Mouse (Mus musculus): ENCODE measurements around the gene Comt.

Gene Comt

DNA sequence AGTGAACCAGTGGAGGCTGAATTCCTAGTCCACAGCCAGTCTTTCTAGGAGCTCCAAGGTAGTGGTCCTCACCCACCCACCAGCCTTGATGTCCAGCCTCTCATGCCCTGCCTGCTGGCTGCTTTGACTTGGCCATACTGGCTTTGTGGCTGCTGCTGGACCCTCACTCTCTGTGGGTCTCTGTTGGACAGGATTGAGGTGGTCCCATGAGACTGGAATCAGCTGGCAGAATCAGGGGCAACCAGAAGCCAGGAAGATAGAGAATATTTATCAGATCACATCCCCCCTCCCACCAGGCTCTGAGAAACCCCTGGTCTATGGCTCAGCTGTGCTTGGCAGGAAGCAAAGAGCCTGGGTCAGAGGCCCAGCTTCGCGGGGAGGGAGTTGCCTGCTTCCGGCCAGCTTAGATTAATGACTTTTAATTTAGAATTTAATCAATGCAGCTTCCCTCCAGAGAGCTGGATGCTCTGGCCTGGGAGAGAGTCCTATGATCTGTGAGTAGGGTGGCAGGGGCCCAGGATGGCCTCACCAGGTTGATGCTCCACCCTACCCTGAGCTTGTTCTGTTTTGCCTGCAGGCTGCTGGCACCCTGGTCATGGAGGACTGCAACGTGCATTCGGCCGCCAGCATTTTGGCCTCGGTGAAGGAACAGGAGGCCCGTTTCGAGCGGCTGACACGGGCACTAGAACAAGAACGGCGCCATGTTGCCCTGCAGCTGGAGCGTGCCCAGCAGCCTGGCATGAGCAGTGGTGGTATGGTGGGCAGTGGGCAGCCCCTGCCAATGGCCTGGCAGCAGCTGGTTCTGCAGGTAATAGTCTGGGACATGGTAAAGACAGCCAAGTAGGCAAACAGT lies 37.8 kb downstream of the Comt start:
- DNase-seq (ENCODE audit: low spot score in 2 of 2) = no peak

DNA sequence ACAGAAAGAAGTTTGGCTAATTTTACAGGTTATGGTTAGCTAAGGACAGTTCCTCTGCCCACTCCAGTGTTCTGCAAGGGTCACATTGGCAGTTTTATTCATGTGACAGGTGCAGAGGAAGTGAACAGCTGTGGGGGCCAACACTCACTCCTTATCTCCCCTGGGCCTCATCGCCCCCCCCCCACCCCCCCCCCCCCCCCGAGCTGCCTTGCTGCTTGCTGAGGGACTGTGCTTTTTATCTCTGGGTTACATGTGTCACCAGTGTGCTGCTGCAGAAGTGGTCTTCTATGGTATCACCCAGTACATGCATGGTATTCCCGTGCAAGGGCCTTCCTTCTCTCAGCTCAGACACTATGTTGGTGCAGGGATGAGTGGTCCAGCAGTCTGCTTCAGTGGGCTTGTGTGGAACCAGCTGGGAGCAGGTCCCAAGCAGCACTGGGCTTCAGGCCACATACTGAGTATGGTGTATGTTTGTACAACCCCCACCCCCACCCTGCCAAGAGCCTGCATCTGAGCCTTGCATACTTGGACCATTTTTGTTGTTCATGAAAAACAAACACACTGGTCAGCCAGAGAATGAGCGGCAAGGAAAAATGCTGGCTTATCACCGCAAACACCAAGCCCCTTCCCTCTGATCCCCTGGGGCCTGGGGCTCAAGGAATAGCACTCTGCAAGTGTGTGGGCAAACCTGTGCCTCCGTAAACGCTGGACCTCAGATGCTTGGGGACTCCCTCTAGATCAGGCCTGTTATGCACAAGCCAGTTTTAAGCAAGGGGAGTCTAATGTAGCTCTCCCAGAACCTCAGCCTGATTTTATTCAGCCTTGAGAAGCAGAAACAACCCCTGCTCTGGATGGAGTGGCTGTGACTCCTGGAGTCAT lies 38.7 kb downstream of the Comt start:
- DNase-seq (ENCODE audit: low spot score in 2 of 2) = no peak

DNA sequence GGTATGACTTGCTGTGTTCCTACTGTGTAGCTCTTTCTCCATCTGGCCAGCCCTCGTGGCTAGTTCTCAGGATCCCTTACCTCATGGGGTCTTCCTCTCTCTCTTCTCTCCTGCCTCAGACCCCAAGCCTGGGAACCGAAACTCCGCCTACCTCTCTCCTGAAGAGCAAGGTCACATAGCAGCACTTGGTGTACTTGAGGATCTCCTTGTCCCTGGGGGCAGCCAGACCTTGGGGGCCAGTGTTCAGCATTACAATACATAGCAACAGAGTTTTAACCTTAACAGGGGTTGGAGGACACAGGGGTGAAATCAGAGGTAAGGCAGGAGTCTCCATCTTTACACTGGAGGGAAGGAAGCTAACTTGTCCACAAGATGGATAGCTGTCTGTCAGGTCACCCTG lies 39.7 kb downstream of the Comt start:
- no peak for DNase-seq (ENCODE audit: low spot score in 2 of 2)

DNA sequence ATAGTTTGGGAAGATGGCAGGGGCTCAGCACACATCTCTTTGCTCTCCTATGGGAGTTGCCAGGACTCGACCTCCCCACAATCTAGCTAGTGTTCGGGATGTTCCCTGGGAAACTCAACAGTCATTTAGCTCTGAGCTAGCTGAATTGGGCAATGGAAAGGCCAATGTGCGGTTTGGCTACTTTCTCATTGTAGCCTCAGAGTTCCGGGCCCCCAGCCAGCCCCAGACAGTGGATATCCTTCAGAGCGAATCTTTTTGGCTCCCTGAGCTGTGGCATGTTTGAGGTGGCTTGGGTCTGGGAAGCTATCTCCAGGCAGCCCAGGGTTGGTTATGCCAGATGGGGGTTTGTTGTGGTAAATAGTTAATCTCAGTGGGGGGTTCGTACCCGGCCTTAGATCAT lies 40.2 kb downstream of the Comt start:
- DNase-seq (ENCODE audit: low spot score in 2 of 2) = no peak

DNA sequence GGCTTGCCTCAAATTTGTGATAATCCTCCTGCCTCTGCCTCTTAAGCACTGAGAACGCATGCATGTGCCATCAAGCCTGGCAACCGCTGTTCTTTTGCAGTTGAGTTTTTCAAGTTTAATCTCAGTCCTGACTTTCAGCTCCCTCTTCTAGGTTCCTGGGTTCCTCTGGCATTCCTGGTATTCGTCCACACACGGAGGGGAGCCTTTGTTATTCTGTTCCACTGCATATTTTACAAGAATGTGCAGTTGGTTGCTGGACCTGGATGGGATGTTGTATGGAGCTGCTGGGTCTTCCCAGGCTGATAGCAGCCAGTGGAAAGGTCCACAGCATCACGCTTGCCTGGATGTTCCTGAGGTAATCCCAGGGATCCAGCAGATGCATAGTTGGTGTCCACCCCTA lies 41.2 kb downstream of the Comt start:
- no peak for DNase-seq (ENCODE audit: low spot score in 2 of 2)

DNA sequence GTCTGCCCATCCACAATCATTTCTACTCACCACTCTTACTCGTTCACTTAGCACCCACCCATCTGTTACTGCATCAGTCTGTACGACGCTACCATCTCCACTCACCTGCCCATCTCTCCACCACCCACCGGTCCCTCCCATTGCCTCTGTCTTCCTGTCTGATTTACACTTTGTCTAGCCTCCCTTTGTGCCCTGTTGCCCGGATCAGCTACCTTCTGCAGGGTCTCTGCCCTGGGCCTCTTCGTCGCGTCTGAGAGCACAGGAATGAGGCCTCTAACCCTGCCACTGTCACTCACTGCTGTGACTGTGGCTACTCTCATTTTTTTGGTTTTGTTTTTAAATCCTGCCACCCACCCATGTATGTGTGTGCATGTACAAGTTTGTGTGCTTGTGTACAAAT lies 42.0 kb downstream of the Comt start:
- DNase-seq (ENCODE audit: low spot score in 2 of 2) = no peak

DNA sequence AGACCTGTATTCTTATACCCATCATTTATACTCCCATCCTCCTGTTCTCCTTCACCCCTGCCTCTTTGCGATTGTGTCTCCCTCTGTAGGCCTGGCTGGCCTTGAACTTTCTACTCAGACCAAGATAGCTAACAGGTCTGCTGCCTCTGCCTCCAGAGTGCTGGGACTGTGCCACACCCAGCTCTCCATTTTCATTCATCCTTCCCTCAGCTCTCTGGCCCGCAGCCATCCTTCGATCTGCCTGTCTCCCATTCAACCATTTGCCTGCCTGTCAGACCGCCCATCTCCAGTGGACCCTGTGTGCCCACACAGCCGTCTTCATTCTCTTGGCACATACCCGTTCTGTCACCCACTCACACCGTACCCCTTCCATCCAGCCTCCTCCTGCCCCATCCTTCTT lies 42.4 kb downstream of the Comt start:
- no peak for DNase-seq (ENCODE audit: low spot score in 2 of 2)

DNA sequence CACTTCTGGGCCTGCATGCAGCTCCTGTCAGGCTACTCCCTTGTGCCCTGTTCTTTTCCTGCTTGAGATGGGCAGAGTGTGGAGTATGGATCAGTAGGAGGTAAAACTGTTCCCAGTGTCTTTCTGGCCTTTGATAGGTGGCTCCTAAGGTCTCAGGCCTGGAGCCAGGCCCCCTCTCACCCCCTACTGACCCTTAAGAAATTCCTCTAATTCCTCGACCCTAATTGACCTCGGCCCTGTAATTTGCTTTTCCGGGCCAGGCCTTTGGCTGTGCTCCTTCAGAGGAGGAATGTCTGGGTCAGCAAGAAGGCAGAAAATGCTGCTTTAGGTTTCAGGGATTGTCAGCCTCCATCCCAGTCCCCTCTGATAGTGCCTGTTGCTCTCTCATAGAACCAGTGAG lies 42.9 kb downstream of the Comt start:
- no peak for DNase-seq (ENCODE audit: low spot score in 2 of 2)

DNA sequence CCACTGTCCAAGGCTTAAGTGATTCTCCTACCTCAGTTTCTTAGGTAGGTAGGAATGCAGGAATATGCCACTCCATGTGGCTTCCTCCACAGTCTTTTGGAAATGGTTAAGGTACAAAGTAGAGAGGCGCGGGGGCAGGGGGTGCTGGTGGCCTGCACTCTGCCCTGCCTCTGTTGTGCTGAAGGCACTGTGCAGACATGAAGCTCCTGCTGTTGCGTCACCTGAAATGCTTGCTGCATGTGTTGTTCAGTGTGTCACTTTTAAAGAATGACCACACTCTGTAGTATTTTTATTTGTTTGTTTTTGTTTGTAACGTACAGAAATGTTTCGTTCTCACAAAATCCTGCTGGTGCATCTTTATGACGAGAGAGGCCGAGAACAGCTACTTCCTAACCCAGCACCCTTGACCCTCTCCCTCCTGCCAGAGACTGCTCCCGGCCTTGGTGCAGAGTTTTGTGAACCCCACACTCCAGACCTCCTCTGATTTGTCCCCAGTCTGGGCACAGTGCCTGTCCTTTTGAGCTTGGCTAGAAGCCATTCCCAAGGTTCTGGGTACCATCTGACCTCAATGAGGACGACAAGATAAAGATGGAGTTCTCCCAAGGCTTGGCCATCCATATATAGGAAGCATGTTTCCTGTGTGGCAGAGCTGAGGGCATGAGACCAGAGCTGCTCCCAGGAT lies 43.5 kb downstream of the Comt start:
- DNase-seq (ENCODE audit: low spot score in 2 of 2) = no peak

DNA sequence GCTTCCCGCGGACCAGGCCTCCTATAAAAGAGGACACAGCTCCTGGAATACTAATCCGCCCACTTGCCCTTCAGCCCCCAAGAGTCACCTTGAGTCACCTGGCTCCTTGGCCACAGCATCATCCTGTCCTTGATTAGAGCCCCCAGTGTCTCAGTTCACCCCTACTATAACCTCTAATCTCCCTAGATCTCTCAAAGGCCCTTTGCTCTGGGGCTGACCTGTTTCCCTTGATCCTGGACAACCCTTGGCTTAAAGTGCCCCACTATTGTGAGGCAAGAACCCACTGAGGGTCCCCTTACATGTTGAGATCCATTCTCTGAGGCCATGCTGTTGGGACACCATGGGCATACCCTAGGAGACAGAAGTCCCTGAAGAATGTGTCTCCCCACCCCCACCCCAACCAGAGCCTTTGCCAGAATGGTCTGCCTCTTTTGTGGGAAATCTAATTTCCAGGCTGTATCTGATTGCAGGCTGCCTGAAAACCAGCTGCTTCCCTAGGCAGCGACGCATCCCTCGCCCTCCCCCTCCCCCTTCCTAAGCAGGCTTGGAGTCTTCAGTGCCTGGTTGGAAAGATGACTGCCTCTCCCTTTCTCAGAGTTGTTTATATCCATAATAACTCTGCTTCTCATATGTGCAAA lies 44.9 kb downstream of the Comt start:
- DNase-seq (ENCODE audit: low spot score in 2 of 2) = no peak

DNA sequence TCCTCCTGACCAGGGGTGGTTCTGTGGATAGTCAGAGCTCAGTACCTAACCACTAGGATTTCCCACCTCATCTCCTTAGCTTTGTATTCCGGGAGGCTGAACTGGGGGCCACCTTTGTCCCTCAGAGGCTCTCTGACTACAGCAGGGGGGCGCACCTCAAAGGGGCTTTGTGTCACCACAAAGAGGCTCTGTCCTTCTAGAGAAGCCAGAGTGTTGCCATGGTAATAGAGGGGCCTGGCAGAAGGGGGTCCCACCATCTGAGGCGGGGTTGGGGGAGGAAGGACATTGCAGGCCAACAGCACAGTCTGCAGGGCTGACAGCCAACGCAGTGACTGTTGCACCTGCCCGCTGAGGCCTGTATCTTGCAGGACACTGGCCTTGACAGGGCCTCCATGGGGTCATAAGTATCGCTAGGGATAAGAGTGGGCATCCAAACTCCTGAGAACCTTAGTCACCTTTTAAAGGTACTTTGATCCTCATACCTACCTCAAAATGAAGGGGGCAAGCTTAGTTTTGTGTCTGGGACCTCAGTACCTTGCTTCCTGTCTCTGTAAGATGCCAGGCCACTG lies 46.1 kb downstream of the Comt start:
- DNase-seq (ENCODE audit: low spot score in 2 of 2) = no peak

DNA sequence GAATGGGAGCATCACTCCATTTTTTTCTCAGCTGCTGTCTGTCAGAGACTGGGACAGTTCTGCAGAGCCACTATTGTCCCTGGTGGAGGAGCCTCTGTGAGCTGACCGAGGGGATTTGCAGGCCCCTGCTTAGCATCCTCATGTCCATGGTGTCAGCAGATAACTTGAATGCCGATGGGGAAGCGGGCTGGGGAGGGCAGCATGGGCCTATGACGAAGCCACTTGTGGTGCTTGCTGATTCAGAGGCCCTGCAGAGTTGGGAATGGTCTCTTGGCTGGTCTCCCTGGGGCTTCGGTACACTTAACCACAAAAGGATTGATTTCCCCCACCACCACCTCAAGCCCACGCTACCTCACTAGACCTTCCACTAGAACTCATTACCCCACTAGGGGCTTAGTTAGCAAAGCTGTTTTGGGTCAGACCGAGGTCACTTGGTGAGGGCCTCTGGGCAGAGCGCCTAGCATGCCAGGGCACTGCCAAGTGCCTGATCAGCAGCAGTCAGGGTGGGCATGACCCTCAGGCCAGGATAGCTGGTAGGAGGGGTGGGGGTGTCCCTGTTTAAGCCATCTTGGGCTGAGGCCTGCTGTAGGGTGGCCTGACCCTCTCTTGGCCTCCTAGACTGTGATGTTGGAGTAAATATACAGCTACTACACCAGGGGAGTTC lies 47.2 kb downstream of the Comt start:
- DNase-seq (ENCODE audit: low spot score in 2 of 2) = no peak

DNA sequence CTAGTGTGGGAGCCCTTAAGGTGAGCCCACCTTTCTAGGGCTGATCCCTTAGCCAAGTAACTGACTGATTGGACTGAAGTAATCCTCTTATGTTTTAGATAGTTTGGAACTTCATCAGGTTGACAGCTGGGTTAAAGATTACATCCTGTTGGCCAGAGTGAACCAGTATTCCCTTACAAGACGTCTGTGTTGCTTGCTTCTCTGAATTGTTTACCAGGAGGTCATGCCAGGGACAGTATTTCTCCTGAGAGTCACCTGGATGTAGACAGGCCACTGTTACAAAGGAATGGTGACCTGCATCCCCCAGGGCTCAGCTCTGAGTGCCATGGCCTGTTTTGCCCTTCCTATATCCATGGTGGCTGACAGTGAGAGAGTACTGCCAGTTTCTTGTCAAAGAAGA lies 48.2 kb downstream of the Comt start:
- no peak for DNase-seq (ENCODE audit: low spot score in 2 of 2)

DNA sequence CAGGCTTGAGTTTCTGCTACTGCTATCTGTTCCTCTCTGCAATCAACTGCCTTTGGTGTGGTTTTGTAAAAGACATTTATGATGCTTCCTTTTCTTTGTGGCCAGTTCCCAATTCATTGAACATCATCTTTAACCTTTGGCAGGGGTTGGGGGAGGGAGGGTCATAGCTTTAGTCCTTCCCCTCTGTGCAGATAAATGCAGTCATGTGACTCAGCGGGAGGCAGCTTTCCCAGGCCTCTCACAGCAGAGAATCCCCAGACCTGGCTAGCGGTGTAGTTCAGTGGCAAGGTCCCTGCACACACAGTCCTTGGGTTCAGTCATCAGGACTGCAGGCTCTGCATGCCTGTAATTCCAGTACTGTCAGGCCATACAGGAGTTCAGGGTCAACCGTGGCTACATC lies 49.4 kb downstream of the Comt start:
- no peak for DNase-seq (ENCODE audit: low spot score in 2 of 2)

DNA sequence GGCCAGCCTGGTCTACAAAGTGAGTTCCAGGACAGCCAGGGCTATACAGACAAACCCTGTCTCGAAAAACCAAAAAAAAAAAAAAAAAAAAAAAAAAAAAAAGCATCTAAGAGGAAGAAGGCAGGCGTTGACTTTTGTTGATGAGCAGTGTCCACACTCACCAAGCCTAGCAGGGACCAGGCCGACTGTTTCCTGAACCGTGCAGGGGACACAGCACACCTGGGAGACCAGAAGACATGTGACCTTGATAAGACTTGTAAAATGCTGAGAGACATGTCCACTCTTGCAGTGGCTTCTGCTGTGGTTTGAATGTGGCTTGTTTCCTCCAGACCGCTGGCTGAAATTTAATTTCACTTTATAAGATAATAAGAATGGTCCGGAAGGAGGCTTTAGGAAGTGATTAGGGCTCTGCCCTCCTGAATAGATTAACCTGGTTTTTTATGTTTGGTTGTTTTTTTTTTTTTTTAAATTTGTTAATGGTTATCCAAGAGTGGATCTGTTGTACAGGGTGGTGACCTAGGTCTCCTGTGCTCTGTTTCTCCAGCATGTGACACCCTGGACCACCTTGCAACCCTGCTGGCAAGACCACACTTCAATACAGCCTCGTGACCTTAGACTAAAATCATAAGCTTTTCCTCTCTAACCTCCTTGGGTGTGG lies 50.2 kb downstream of the Comt start:
- DNase-seq (ENCODE audit: low spot score in 2 of 2) = no peak

DNA sequence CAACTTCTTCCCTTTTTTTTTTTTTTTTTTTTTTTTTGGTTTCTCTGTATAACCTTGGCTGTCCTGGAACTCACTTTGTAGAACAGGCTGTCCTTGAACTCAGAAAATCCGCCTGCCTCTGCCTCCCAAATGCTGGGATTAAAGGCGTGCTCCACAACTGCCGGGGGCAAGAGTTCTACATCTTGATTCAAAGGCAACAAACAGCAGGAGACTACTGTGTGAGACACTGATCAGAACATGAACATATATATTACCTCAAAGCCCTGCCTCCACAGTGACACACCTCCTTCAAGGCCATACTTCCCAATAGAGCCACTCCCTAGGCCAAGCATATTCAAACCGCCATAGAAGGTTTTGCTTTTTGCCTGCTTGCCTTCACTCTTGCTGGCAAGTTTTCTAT lies 53.0 kb downstream of the Comt start:
- DNase-seq (ENCODE audit: low spot score in 2 of 2) = no peak

DNA sequence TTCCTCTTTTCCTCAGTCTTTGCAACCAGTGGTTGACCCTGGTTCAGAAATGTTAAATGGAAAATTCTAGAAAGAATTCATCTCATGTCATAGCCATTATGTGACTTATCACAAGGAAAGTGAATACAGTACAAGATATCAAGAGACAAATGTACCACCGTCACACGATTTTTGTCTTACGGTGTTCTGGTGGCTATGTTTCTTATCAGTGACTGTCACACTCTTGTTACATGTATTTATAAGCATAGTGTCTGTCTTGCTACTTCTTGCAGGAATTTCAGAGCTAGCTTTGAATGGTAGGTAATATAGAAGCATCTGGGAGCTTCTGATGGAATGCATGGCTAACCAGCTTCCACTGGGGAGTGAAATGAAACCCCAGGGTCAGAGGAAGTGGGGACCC lies 56.5 kb downstream of the Comt start:
- no peak for DNase-seq (ENCODE audit: low spot score in 2 of 2)

DNA sequence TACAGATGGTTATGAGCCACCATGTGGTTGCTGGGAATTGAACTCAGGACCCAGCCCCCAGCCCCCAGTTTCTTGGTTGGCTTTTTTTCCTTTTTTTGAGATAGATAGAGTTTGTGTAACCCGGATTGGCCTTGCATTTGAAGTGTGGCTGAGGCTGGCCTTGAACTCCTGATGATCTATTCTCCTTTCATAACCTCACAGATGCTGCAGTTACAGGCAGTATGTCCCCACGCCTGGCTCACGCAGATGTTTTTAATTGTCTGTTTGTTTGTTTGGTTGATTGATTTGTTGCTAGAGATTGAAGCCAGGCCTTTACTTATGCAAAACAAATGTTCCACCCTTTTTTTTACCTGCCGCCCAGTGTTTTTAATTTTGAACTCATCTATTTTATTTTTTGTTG lies 59.8 kb downstream of the Comt start:
- DNase-seq (ENCODE audit: low spot score in 2 of 2) = no peak

DNA sequence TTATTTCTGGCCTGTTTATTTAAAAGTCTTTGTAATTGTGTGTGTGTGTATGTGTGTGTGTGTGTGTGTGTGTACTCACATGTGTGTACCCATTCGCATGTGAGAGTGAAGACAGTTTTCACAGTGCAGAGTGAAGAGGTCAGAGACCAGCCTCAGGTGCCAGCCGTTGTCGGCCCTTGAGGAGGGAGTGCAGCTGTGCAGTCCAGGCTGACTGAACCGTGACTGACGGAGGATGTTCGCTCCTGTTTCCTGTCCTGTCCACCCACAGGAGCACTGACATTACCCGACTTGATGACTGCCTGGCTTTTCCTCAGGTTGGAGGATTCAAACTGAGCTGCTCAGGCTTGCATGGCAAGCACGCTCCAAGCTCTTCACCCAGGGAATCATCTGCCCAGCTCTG lies 63.7 kb downstream of the Comt start:
- no peak for DNase-seq (ENCODE audit: low spot score in 2 of 2)

DNA sequence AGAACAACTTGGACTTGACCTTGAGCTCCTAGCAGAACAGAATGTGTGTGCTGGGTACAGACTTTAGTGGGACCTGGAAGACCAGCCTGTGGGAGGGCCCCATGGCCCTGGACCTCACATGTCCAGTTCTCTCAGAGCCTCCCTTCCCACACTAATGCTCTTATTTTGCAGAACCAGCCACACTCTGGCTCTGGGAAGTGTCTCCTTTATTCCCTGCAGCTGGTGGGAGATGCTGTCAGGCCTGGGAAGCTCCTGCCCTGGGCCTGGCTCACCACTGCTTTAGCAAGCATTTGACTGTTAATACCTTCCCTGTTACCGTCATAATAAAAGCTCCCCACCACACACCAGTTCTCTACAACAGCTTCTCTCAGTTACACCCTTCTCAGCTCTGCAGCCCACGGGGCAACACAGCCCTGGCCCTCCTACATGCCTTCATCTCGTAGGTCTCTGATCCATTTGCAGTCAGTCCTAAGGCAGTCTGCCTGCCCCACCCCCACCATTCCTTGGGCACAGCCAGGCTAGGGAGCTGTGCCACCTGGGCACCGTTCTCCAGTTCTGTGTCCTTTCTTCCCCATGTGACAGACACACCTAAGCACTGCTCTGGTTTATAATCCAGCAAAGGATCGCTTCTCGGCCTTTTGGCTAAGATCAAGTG lies 66.4 kb downstream of the Comt start:
- DNase-seq (ENCODE audit: low spot score in 2 of 2) = no peak

All from spleen, postnatal 14 days (tissue).